Mouse (Mus musculus) retina, embryonic 14.5 days (tissue): Measurements from ENCODE around the gene Znrd1as.

ENCODE experiments used
- DNase-seq: peaks from one replicate; pipeline ENCODE4 v3.0.0-alpha.2; 2015; ENCODE audit warnings: low spot score

Znrd1as gene

GRCm38 (mm10) chr17:36997033-36997735 lies 38.8 kb downstream of the Znrd1as start:
- peak; percentile 95 for DNase-seq

- DNase-seq = no peak
Observed at GRCm38 (mm10) chr17:36998477-36998876, 40.1 kb downstream of the Znrd1as start.

GRCm38 (mm10) chr17:37000863-37001262 lies 42.5 kb downstream of the Znrd1as start, which contains the start of gene Zfp57:
Zfp57 (plus strand) TSS chr17:37001163.
- no peak for DNase-seq

- peak; percentile 71 for DNase-seq
Observed at GRCm38 (mm10) chr17:37002364-37003330, 44.3 kb downstream of the Znrd1as start.

GRCm38 (mm10) chr17:37003366-37003765 lies 45.0 kb downstream of the Znrd1as start:
- DNase-seq = no peak

GRCm38 (mm10) chr17:37008161-37008560 lies 49.8 kb downstream of the Znrd1as start:
- DNase-seq = no peak

GRCm38 (mm10) chr17:37009460-37010042 lies 51.2 kb downstream of the Znrd1as start:
- no peak for DNase-seq

GRCm38 (mm10) chr17:37011719-37012118 lies 53.3 kb downstream of the Znrd1as start:
- DNase-seq = no peak

GRCm38 (mm10) chr17:37012141-37012540 lies 53.7 kb downstream of the Znrd1as start:
- DNase-seq = no peak
